Mouse (Mus musculus): ENCODE results near the gene Ism2.

Gene Ism2

GRCm38 (mm10) chr12:87230379-87230895, 69.1 kb downstream of the Ism2 start:
- no peak for DNase-seq (ENCODE audit: low spot score in 2 of 2)

GRCm38 (mm10) chr12:87229633-87230032, 69.9 kb downstream of the Ism2 start:
- DNase-seq (ENCODE audit: low spot score in 2 of 2) = no peak
